Mouse (Mus musculus) right cerebral cortex, adult 2 months (tissue): Measurements from ENCODE around the gene Klk10.

Experiments
- DNase-seq, 2 experiments: peaks; one replicate each; pipeline ENCODE4 v3.0.0; 2021 to 2022; ENCODE audit warnings: low spot score in 2 of 2

The Klk10 gene

GRCm38 (mm10) chr7:43780746-43781145 lies at the start of gene Klk10:
Gene Klk10, plus strand, starts transcription at chr7:43781035.
- DNase-seq: no peak

GRCm38 (mm10) chr7:43747788-43748187 lies 33.0 kb upstream of the Klk10 start:
- DNase-seq: peak; percentile 7 to 15

- no peak for DNase-seq
These were observed 28.0 kb upstream of the Klk10 start for GRCm38 (mm10) chr7:43752806-43753205.

GRCm38 (mm10) chr7:43766484-43766883 lies 14.4 kb upstream of the Klk10 start:
- DNase-seq: no peak

GRCm38 (mm10) chr7:43768597-43768996 lies 12.2 kb upstream of the Klk10 start, which contains the start of gene Klk12:
Gene Klk12, plus strand, starts transcription at chr7:43768897.
- DNase-seq: no peak

GRCm38 (mm10) chr7:43769636-43770035 lies 11.2 kb upstream of the Klk10 start:
- no peak for DNase-seq

- no peak for DNase-seq
These were observed 10.1 kb upstream of the Klk10 start for GRCm38 (mm10) chr7:43770701-43771100.

GRCm38 (mm10) chr7:43771916-43772315 lies 8.9 kb upstream of the Klk10 start:
- DNase-seq: no peak

- DNase-seq: no peak
These were observed 7.9 kb upstream of the Klk10 start for GRCm38 (mm10) chr7:43772901-43773300.

GRCm38 (mm10) chr7:43774364-43774763 lies 6.5 kb upstream of the Klk10 start, which contains the start of gene Klk11:
Gene Klk11, plus strand, starts transcription at chr7:43774604.
- no peak for DNase-seq

- DNase-seq: no peak
These were observed 6.0 kb upstream of the Klk10 start for GRCm38 (mm10) chr7:43774802-43775201.

GRCm38 (mm10) chr7:43775311-43776057 lies 5.4 kb upstream of the Klk10 start:
- DNase-seq: no peak

GRCm38 (mm10) chr7:43776506-43776905 lies 4.3 kb upstream of the Klk10 start:
- DNase-seq: no peak

GRCm38 (mm10) chr7:43777423-43777822 lies 3.4 kb upstream of the Klk10 start:
- DNase-seq: no peak

- DNase-seq: no peak
These were observed 2.5 kb upstream of the Klk10 start for GRCm38 (mm10) chr7:43778176-43778970.

- no peak for DNase-seq
These were observed 594 bp upstream of the Klk10 start for GRCm38 (mm10) chr7:43780241-43780640.

GRCm38 (mm10) chr7:43781541-43781940 lies 706 bp downstream of the Klk10 start:
- DNase-seq: no peak

- peak; percentile 72 to 74 for DNase-seq
These were observed 1.7 kb downstream of the Klk10 start for GRCm38 (mm10) chr7:43782275-43783265.

GRCm38 (mm10) chr7:43785286-43785685 lies 4.5 kb downstream of the Klk10 start:
- DNase-seq: no peak

GRCm38 (mm10) chr7:43788096-43788495 lies 7.3 kb downstream of the Klk10 start:
- DNase-seq: no peak

GRCm38 (mm10) chr7:43789295-43789694 lies 8.5 kb downstream of the Klk10 start:
- no peak for DNase-seq

- no peak for DNase-seq
These were observed 10.8 kb downstream of the Klk10 start, which contains the start of gene Klk9 for GRCm38 (mm10) chr7:43791591-43791990. Gene Klk9, plus strand, starts transcription at chr7:43791891.
